Mouse (Mus musculus) heart, embryonic 14.5 days (tissue): ENCODE data around the gene Tgfb1. TPM values are rescaled to one million over a fixed set of nuclear protein-coding genes. Genes with fewer than 3 reads are reported as not detected.

Experiments used
- ATAC-seq: fragments of 200-750 bp; cut with Nextera tagmentation; 2 replicates; pipeline ENCODE4 v1.8.0; 2017; ENCODE audit warnings: low read depth, moderate TSS enrichment; ENCODE audit not compliant: insufficient number of reproducible peaks, insufficient read depth, low FRiP score
- H3K27ac ChIP-seq, 2 experiments: fragments of 200-500 bp in 1 of 2; fragments of 300-500 bp in 1 of 2; sonication (generic) in 1 of 2; replicated peaks in 1 of 2; 2 replicates each; pipeline ENCODE4 v1.5.1; 2012 to 2014; ENCODE audit warnings: low read depth in 2 of 2, low read length in 2 of 2, control low read depth in 1 of 2, mild to moderate bottlenecking in 1 of 2, mixed read lengths in 1 of 2; ENCODE audit not compliant: control insufficient read depth in 1 of 2, insufficient read depth in 1 of 2
- H3K27me3 ChIP-seq: fragments of 300-500 bp; sonication (generic); 2 replicates; pipeline ENCODE4 v1.6.1; 2014; ENCODE audit warnings: mild to moderate bottlenecking, low read length, control low read depth; ENCODE audit not compliant: control insufficient read depth, insufficient read depth
- H3K36me3 ChIP-seq: fragments of 300-500 bp; sonication (generic); 2 replicates; pipeline ENCODE4 v1.6.1; 2014; ENCODE audit warnings: mild to moderate bottlenecking, control low read depth, low read length, mixed read lengths; ENCODE audit not compliant: control insufficient read depth, insufficient read depth
- H3K4me1 ChIP-seq, 2 experiments: fragments of 200-500 bp in 1 of 2; fragments of 300-500 bp in 1 of 2; sonication (generic) in 1 of 2; 2 replicates each; pipeline ENCODE4 v1.6.1; 2012 to 2014; ENCODE audit warnings: low read length in 2 of 2, control low read depth in 1 of 2, mixed read lengths in 1 of 2; ENCODE audit not compliant: control insufficient read depth in 2 of 2, insufficient read depth in 2 of 2
- H3K4me2 ChIP-seq: fragments of 300-500 bp; sonication (generic); 2 replicates; pipeline ENCODE4 v1.6.1; 2014; ENCODE audit warnings: mild to moderate bottlenecking, low read length
- H3K4me3 ChIP-seq, 2 experiments: fragments of 200-500 bp in 1 of 2; fragments of 300-500 bp in 1 of 2; sonication (generic) in 1 of 2; 2 replicates each; pipeline ENCODE4 v1.5.1; 2012 to 2014; ENCODE audit warnings: low read length in 2 of 2, mild to moderate bottlenecking in 2 of 2, control low read depth in 1 of 2, low read depth in 1 of 2, moderate library complexity in 1 of 2; ENCODE audit not compliant: control insufficient read depth in 1 of 2, insufficient read depth in 1 of 2
- H3K9ac ChIP-seq: fragments of 300-500 bp; sonication (generic); 2 replicates; pipeline ENCODE4 v1.6.1; 2014; ENCODE audit warnings: mild to moderate bottlenecking, low read length
- H3K9me3 ChIP-seq: fragments of 300-500 bp; sonication (generic); 2 replicates; pipeline ENCODE4 v1.6.1; 2016; ENCODE audit warnings: low read length, control low read depth; ENCODE audit not compliant: control insufficient read depth
- WGBS: fragments of 180-500 bp; shearing (Covaris S2); extraction: QIAGEN DNeasy Blood & Tissue Kit; methylation state at CpG from one replicate; pipeline ENCODE4 v1.1.7; 2014; 5-methylcytosine and 5-hydroxymethylcytosine counted together
- polyA plus RNA-seq: library from polyadenylated mRNA; unstranded; fragments of >200 nt; fragmentation: Nextera tagmentation; extraction: Ambion mirVana; gene quantifications from 2 replicates; pipeline ENCODE4 v1.2.1, GENCODE M21; 2014

Tgfb1 gene
- polyA plus RNA-seq, 1 experiment from 2014 or later, result 4.5 TPM

DNA sequence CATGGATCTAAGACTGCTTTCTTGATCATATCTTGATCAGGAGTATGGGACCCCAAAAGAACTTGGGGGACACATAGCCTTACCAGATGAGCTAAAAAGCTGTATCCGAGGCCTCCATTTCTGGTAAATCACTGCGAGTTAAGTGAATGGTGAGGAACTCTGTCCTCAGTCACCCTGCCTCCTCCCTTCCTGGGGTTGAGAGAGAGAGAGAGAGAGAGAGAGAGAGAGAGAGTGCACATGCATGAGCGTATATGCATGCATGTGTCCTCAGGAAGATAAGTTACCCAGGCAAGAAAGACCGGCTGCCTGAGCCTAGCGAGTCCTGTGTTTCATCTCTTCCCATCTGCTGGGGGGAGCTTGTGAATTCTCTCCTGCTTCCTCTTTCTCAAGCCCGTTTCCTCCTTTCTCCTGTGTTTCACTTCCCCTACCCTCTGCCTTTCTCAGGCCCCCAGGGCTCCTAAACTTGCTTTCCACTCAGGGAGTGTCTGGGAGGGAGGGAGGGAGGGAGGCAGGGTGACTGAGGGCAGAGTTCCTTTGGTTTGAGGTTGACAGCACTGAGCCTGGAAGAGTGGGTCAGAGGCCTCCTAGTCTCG is 19.9 kb downstream of the Tgfb1 start:
- H3K36me3 ChIP-seq, result peaks cover 8% of the 10 kb centered on the region; the same call in 1 of the 2 replicates
- H3K9me3 ChIP-seq, result peaks cover 6% of the 10 kb centered on the region
- H3K9ac ChIP-seq, result no peak overlapping the region
- H3K4me2 ChIP-seq, result no peak overlapping the region
- H3K27me3 ChIP-seq, result no peaks in the 10 kb centered on the region
- H3K27ac ChIP-seq, result peak overlapping the region; percentile 45 to 81
- 38% methylated on average over 7 of the region's 7 CpGs for WGBS
- no peak for ATAC-seq
- H3K4me1 ChIP-seq, result peaks cover 45 to 56% of the 10 kb centered on the region in 2 experiments
- H3K4me3 ChIP-seq, result no peak overlapping the region

DNA sequence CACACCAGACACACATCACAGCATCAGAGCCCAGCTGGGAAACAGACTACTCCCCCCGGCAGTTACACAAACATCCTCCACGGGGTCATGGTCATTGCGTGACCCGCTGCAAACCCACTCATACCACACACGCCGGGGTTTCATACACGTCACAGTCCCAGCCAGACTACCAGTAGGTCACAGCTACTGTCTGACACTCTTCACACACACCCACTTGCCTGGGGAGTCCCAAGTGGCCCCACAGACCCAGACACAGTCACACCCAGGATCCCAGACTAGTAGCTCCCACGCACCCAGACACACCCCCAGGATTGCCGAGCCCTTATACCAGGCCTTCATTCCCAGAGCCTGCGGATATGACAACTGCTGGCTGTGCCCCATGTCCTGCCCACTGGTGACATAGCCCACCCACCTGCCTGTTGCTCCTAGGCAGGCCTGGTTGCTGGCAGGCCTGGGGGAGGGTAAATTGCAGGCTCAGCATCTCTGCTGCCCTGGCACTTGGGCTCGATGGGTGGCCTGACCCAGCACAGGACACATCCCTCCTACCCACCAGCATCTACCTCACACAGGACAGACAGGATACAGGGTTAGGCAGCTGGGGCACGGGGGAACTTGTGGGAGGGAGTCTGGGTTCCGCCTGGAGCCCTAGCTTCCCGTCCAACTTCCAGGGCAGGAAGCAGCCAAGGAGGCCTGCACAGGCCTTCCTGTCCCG is 20.9 kb downstream of the Tgfb1 start:
- Histone ChIP-seq H3K4me1 (peaks cover 52 to 66% of the 10 kb centered on the region in 2 experiments), H3K9ac (peak overlapping the region; percentile 21; the same call in 1 of the 2 replicates), H3K4me3 (no peak overlapping the region), H3K4me2 (no peak overlapping the region), H3K27ac (peak overlapping the region; percentile 58 to 81), H3K36me3 (peaks cover 6% of the 10 kb centered on the region), H3K27me3 (no peaks in the 10 kb centered on the region), H3K9me3 (no peaks in the 10 kb centered on the region)
- ATAC-seq, result peak; percentile 37
- 49% methylated on average over 15 of the region's 15 CpGs for WGBS

DNA sequence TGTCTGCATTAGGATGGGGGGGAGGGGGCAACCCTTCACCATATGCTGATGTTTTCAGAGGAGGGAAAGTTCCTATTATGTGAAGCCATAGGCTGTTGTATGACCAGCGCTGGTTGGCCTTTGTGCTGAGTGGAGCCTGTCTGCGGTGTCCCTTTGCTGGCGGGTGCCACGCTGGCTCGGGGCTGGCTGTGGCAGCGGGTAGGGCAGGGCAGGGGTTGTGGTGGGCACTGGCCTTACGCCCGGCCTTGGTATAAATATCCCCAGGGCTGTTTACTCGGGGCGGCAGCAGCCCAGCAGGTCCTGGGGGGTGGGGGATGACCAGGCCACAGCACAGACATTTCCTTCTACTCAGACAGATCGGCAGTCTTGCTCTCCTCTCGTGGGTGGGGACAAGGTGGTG is 23.2 kb downstream of the Tgfb1 start:
- H3K4me3 ChIP-seq, result peak overlapping the region; percentile 4 to 16; a peak in 2 of 4 replicates
- H3K27ac ChIP-seq, result peak overlapping the region; percentile 7 to 76
- H3K36me3 ChIP-seq, result peaks cover 29% of the 10 kb centered on the region
- H3K9ac ChIP-seq, result peak overlapping the region; percentile 62
- peak overlapping the region; percentile 56 for H3K4me2 ChIP-seq
- 6% methylated on average over 12 of the region's 12 CpGs for WGBS
- ATAC-seq, result 0 out of 2 replicates have a peak, but pooled peaks have one; percentile 3
- no peaks in the 10 kb centered on the region for H3K9me3 ChIP-seq
- peaks cover 43 to 58% of the 10 kb centered on the region in 2 experiments for H3K4me1 ChIP-seq
- no peaks in the 10 kb centered on the region for H3K27me3 ChIP-seq

DNA sequence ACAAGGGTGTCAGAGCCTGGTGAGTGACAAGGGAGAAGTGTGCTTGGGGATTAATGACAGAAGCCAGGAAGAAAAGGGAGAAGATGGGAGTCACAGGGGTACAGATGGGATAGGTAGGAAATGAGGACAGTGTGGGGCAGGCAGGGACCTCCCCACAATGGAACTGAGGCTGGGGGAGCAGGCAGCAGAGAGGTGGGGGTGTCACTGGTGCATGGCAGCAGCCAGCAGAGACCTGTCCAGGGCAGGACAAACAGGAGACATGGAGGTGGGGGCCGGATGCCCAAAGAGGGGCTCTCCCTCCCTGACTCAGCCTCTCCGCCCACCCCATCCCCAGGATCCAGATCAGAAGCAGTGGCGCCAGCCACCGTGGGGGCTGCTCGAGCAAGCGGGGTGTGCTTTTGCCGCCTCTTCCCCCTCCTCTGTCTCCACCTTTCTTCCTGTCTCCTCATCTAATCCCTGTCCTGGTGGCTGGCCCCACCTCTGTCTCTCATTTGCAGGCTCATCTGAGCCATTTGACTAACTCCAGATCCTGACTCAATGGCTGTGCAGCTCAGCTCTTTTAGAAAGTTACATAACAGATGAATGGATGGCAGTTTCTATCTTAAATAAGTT is 23.8 kb downstream of the Tgfb1 start:
- peak overlapping the region; percentile 62 for H3K9ac ChIP-seq
- no peaks in the 10 kb centered on the region for H3K9me3 ChIP-seq
- H3K27me3 ChIP-seq, result no peaks in the 10 kb centered on the region
- peak overlapping the region; percentile 19 to 76; a peak in 3 of 4 replicates for H3K27ac ChIP-seq
- peaks cover 41 to 52% of the 10 kb centered on the region in 2 experiments for H3K4me1 ChIP-seq
- peaks cover 35% of the 10 kb centered on the region for H3K36me3 ChIP-seq
- WGBS, result 13% methylated on average over 6 of the region's 7 CpGs
- H3K4me2 ChIP-seq, result peak overlapping the region; percentile 56
- peak; percentile 18; the same call in 1 of the 2 replicates for ATAC-seq
- H3K4me3 ChIP-seq, result no peak overlapping the region

DNA sequence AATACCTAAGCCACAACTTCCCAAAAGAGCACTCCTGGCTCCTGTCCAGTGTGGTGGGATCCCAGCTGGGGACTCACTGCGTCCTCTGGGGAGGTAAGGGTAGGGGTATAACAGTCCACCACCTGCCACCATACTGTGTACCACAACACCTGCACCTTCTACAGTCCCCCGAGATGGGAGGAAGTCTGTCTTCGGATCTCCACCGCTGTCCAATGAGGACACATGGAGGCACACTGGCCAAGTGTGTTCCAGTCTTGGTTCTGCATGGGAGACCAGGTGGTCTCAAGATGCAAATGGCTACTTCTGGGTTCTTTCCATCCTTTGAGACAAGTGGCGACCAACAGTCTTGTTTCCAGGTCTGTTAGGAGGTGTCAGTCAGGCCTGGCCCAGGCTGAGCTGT is 24.4 kb downstream of the Tgfb1 start:
- Histone ChIP-seq H3K4me3 (no peak overlapping the region), H3K4me2 (no peak overlapping the region), H3K9me3 (no peaks in the 10 kb centered on the region), H3K27me3 (no peaks in the 10 kb centered on the region), H3K27ac (peak overlapping the region; percentile 19 to 76), H3K9ac (peak overlapping the region; percentile 62; the same call in 1 of the 2 replicates), H3K36me3 (peaks cover 41% of the 10 kb centered on the region), H3K4me1 (peaks cover 37 to 48% of the 10 kb centered on the region in 2 experiments)
- ATAC-seq, result no peak
- 46% methylated on average over 5 of the region's 5 CpGs for WGBS

DNA sequence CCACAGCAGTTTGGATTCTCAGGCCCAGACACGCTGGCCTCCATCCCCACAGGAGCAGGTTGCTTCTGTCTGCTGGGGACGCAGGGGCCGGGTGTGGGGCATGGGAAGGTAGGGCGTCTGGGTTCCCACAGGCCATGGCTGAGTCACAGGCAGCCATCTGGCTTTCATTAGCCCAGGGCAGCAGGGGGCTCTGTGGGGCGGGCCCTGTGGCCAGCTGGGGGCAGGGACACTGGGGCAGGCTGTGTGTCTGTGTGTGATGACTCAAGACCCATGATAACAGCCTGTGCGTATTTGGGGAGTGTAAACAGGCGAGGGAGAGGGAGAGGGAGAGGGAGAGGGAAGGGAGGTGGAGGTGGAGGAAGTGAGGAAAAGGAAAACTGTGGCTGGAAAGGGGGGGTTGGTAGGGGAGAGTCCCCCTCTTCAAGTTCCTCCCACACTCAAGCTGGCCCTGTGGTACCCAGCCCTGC is 25.0 kb downstream of the Tgfb1 start:
- peaks cover 35 to 44% of the 10 kb centered on the region in 2 experiments for H3K4me1 ChIP-seq
- 6% methylated on average over 5 of the region's 7 CpGs for WGBS
- no peak overlapping the region for H3K4me2 ChIP-seq
- H3K9me3 ChIP-seq, result no peaks in the 10 kb centered on the region
- peak; percentile 39 for ATAC-seq
- H3K9ac ChIP-seq, result peak overlapping the region; percentile 41; the same call in 1 of the 2 replicates
- H3K27me3 ChIP-seq, result no peaks in the 10 kb centered on the region
- peak overlapping the region; percentile 28 to 76 for H3K27ac ChIP-seq
- no peak overlapping the region for H3K4me3 ChIP-seq
- peaks cover 47% of the 10 kb centered on the region for H3K36me3 ChIP-seq

DNA sequence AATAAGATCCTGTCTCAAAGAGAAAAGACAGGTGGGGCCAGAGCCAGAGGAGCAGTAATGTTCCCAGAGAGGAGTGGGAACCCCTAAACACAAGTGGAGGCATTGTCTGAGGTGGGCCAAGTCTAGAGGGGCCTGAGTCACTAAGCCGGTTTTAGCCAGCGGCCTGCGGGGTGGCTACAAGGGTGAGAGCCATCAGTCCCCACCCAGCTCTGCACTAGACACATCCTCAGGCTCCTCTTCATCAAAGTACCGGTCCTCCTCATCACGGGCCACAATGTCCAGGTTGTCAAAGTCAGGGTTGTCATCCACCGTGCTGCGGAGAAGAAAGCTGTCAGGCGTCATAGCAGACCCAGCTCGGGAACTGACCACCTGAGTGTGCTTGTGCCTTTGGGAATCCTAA is 26.0 kb downstream of the Tgfb1 start:
- Histone ChIP-seq H3K4me1 (peaks cover 30 to 43% of the 10 kb centered on the region in 2 experiments), H3K36me3 (peaks cover 49% of the 10 kb centered on the region), H3K27me3 (no peaks in the 10 kb centered on the region), H3K9ac (no peak overlapping the region), H3K4me3 (no peak overlapping the region), H3K4me2 (no peak overlapping the region), H3K9me3 (no peaks in the 10 kb centered on the region), H3K27ac (no peak overlapping the region)
- WGBS, result 76% methylated on average over 9 of the region's 9 CpGs
- no peak for ATAC-seq
